Mouse (Mus musculus) T-helper 2 cell (primary cell): ENCODE data around the gene A930017K11Rik.

Experiments used
- in situ Hi-C: fragments of 300-600 bp; cut with MboI, MseI; formaldehyde crosslinking; loops from one replicate; pipeline ENCODE4 v1.15.1; 2025; ENCODE audit warnings: high pct_unique_total_duplicates

A930017K11Rik gene

DNA sequence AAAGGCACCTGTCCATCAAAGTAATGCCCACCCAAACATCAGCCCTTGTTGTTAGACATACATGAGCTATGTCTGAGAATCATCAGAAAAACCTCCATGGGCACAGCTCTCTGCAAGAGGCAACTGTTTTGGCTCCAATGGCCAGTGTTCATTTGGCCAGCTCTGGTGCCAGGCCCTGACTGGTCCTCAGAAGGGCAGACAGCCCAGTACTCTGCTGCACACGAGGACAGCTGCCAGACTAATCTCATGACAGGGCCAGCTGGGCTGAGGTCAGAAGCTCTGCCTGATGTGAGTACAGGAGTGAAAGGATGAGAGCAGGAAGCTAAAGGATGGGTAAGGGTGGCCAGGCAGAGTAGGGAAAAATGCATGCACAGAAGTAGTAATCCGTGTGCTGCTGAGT is 27.0 kb downstream of the A930017K11Rik start:
- in situ Hi-C loops: no loop called here

GRCm38 (mm10) chr17:25922120-25922519 is 30.2 kb downstream of the A930017K11Rik start:
- in situ Hi-C loops: loop anchor here (5.0 kb wide), 1 partner anchor 195 kb away; the partner anchor contains the start of genes Chtf18 and Rpusd1

DNA sequence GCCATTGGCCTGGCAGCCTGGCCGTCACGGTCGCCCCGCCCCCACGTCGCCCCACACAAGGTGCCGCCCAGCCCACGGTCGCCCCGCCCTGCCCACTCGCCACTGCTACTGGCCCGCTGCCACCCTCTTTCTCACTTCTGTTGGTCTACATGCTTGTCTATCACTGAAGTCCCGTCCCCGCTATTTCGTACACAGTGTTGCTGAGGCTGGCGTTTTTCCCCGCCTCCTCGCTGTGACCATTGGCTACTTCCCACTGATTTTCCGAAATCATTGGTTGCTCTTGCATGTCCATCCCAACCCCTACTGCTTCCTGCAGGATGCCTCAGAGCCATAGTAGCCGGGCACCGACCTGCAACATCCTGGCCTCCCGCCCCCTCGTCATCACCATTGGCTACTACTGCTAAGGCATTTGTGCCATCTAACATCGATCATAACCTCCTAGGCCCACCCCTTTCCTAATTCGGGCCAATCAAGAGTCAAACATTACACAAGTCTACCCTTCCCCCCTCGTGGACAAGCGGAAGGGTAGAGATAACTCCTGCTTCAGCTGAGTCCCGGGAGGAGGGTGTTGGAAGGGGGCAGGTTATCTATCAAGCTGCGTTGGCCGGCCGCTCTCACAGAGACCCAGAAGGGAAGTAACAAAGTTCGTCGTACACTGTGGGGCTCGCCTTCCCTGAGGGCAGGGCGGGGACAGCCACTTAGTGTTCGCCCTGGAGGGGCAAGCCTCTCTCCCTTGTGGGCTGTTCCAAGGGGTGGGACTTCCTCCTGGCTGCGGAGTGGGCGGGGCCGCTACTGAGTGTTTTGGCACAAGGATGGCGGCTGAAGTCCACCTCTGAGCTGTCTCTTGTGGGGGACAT is 32.4 kb downstream of the A930017K11Rik start:
- in situ Hi-C loops: loop anchor here (5.0 kb wide), 1 partner anchor 193 kb away; the partner anchor contains the start of genes Chtf18 and Rpusd1

DNA sequence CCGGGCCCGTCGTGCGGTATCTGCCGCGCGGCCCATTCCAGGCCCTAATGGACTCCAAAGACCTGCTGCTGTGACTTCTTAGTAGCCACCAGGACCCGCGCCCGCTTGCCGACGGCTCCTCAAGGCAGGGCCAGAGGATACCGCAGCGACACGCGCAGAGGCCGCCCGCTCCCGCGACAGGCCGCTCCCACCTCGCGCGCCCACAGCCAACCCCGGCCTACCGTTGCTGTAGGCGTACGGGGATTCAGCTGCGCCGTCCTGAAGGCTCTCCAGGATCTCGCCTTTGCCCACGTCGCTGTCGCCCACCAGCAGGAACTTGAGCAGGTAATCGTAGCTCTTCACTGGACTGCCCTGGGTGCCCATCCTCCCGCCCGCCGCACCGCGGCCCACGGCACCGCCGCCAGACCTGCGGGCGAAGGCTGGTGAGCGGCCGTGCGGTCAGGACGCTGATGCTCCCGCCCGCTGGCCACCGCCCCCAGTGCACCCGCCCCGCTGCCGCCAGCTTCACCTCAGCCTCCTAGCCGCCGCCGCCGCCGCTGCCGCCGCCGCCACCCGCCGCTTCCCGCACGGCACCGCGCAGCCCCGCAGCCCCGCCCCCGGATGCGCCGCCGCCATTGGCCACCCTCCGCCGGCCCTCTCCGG is 33.1 kb downstream of the A930017K11Rik start, which contains the start of gene Rab40c:
TSS of gene Rab40c (minus strand) at position 584 of the 642 bp plus-strand sequence.
- in situ Hi-C loops: no loop called here

DNA sequence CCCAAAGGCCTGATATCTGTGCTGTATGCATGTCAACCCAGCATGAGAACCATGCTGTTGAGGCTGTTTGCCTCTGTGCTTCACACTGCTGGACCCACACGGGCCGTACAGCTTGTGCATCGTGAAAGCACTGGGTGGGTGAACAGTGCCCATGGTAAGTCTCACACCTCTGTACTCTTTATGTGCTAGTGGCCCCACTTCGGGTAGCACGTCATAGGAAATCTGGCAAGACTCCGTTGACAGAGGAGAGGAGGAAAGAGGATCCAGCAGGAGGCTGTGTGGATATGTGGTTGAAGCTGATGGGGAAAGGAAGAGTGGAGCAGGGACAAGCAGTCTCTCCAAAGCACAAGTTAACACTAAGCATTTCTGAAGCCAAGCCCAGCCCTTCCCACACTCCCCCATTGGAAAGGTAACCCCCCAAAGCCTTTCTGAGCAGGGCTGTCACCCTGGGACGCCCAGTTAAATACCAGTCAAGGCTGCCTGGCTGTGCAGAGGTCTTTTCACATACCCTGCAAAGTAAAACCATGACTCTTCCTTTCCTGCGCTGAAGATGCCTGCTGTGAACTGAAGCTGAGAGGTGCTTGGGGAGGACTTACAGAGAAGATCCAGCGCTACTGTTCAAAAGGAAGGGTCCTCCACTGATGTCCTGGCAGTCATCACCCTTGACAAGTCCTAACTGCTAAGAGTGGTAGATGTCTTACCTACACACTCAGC is 34.2 kb downstream of the A930017K11Rik start:
- in situ Hi-C loops: no loop called here

GRCm38 (mm10) chr17:25916931-25917647 is 35.3 kb downstream of the A930017K11Rik start:
- in situ Hi-C loops: no loop called here

DNA sequence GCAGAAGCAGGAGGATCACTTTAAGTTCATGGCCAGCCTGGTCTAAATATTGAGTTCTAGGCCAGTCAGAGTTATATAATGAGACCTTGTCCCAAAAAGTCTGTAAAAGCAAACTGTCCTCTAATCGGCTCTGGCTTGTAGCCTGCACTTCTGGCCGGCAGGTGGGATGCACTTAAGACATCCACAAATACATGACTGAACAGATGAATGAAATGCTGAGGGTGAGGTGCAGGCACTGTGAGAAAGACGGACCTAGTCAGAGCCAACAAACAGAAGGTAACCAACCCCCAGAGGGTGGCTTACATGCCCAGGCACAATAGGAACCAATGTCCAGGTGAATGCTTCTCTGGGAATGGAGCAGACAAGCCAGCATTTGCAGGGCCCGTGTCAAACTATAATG is 38.1 kb downstream of the A930017K11Rik start:
- in situ Hi-C loops: no loop called here

DNA sequence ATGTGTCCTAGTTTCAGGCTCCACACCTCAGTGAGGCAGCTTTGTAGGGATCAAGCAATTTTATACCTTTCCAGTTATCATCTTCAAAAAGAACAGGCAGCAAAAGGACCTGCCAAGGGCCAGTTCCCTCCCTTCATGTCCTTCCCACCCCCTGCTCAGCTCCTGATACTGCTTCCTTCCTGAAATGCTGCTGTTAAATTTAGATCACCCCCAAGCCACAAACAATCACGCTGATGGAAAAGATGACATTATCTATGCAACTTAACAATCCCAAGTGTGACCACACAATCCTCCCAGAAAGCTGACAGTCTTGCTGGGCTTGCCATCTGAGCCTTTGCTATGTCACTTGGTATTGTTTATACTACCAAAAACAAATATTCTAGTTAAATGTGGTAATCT is 38.5 kb downstream of the A930017K11Rik start:
- in situ Hi-C loops: no loop called here

DNA sequence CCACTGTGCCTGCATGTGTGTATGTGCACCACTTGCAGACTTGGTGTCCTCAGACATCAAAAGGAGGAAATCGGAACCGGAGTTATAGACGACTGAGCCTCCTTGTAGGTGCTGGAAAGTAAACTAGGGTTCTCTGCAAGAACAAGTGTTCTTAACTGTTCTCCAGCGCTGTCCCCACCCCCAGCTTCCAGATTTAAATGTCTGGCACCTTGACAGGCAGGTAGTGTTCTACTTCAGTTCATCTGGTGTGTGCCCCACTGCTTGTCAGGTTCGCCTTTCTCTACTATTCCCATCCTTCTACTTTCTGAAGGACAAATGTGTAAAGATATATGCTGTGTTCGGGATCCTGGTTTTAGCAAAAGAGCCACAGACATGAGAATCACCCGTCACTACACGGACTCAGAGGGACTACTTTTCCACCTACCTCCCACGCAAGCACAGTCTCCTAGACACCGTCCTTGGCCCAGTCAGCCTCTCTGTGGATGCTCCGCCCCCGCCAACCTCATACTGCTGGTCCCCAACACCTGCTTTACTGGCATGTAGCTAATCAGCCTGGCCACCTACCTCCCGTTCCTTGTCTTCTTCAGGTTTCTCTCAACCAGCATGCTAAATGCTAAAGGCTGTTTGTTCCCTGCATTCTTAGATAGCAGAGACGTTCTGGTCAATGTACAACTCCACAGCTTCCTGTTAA is 39.0 kb downstream of the A930017K11Rik start:
- in situ Hi-C loops: no loop called here

- in situ Hi-C loops: no loop called here
Measured at GRCm38 (mm10) chr17:25911816-25912215, 40.5 kb downstream of the A930017K11Rik start.

DNA sequence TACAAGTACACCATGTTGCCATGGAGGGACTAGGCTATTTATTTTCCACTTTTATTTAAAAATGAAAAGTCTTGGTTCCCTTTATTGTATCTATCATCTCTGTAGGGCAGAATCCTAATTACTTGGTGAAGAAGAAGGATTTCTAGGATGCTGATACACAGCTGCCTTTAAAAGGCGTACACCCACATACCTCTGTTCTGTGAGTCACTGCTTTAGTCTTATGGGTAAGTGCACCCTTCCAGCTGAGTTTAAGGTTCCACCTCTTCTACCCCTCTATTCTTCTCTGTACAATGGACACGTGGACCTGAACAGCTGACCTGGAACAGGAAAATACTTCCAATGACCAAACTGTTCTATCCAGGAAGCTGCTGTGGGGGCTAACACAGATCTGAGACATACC is 44.7 kb downstream of the A930017K11Rik start:
- in situ Hi-C loops: no loop called here

DNA sequence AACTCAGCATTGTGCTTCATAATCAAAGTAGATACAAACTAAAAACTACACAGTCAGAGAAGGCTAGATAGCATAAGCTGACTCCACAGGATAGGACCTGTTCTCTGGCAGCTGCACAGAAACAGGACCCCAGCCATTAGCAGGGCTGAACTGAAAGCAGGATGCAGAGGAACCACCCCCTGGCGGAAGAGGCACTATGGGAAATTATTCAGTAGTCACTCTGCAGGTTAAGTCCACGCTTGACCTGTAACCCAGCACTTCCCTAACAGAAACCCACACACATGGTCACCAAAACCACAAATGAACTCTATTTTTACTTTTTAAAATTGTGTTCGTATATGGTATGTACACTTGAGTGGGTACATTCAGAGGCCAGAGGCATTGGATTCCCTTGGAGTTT is 49.3 kb downstream of the A930017K11Rik start:
- in situ Hi-C loops: no loop called here

DNA sequence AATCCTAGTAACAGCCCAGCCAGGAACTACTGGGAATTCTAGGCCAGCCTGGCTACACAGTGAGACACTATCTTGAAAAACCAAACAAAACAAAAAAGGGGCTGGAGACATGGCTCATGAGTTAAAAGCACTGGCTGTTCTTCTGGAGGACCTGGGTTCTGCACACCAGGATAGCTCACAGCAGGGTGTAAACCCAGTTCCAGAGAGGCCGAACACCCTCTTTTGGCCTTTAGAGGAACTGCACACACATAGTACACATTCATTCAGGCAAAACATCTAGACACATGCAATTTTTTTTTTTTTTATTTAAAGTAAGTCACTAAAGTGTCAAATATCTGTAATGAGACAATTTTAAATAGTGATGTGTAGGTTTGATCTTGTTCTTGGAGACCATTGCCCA is 52.2 kb downstream of the A930017K11Rik start:
- in situ Hi-C loops: no loop called here
